Mouse (Mus musculus): ENCODE data around the gene Dusp12. TPM values are rescaled to one million over a fixed set of nuclear protein-coding genes. Genes with fewer than 3 reads are reported as not detected.

The Dusp12 gene
- polyA plus RNA-seq, 1 experiment: 13.8 TPM

GRCm38 (mm10) chr1:170898413-170899075 is 13.2 kb upstream of the Dusp12 start:
- no peaks in the 10 kb centered on the region for H3K36me3 ChIP-seq (ENCODE audit: control insufficient read depth, insufficient read depth, low read length)
- no peak for DNase-seq
- no peak overlapping the region for H3K4me3 ChIP-seq (ENCODE audit: insufficient read depth, low read depth, low read length)
- TF ChIP-seq CTCF (conservative IDR thresholded peaks at IDR 0.05; ENCODE audit: insufficient read depth, insufficient read length, low read depth, low read length) (no peak), POLR2A (IDR thresholded peaks at IDR 0.05; ENCODE audit: low read depth, low read length) (no peak)
- 67% methylated on average over 16 of the region's 16 CpGs for WGBS
- no peaks in the 10 kb centered on the region for H3K4me1 ChIP-seq (ENCODE audit: control insufficient read depth, insufficient read depth, low read length)
- no peak overlapping the region for H3K27ac ChIP-seq (ENCODE audit: insufficient read depth, low read depth, low read length)
- no peaks in the 10 kb centered on the region for H3K27me3 ChIP-seq (replicated peaks; ENCODE audit: control insufficient read depth, insufficient read depth, low read length)

GRCm38 (mm10) chr1:170896651-170897281 is 11.4 kb upstream of the Dusp12 start:
- whole genome bisulfite sequencing: 80% methylated on average over 5 of the region's 5 CpGs
- no peak for DNase-seq
- TF ChIP-seq POLR2A (IDR thresholded peaks at IDR 0.05; ENCODE audit: low read depth, low read length) (no peak), CTCF (conservative IDR thresholded peaks at IDR 0.05; ENCODE audit: insufficient read depth, insufficient read length, low read depth, low read length) (no peak)
- Histone ChIP-seq H3K36me3 (ENCODE audit: control insufficient read depth, insufficient read depth, low read length) (no peaks in the 10 kb centered on the region), H3K4me3 (ENCODE audit: insufficient read depth, low read depth, low read length) (no peak overlapping the region), H3K27ac (ENCODE audit: insufficient read depth, low read depth, low read length) (peak overlapping the region; percentile 46; the same call in 1 of the 2 replicates), H3K4me1 (ENCODE audit: control insufficient read depth, insufficient read depth, low read length) (no peaks in the 10 kb centered on the region), H3K27me3 (replicated peaks; ENCODE audit: control insufficient read depth, insufficient read depth, low read length) (no peaks in the 10 kb centered on the region)

- no peaks in the 10 kb centered on the region for H3K4me1 ChIP-seq (ENCODE audit: control insufficient read depth, insufficient read depth, low read length)
- no peaks in the 10 kb centered on the region for H3K27me3 ChIP-seq (replicated peaks; ENCODE audit: control insufficient read depth, insufficient read depth, low read length)
- WGBS: 56% methylated on average over 9 of the region's 9 CpGs
- no peaks in the 10 kb centered on the region for H3K36me3 ChIP-seq (ENCODE audit: control insufficient read depth, insufficient read depth, low read length)
- no peak overlapping the region for H3K4me3 ChIP-seq (ENCODE audit: insufficient read depth, low read depth, low read length)
- peak; percentile 61 for DNase-seq
- no peak overlapping the region for H3K27ac ChIP-seq (ENCODE audit: insufficient read depth, low read depth, low read length)
- TF ChIP-seq POLR2A (IDR thresholded peaks at IDR 0.05; ENCODE audit: low read depth, low read length) (no peak), CTCF (conservative IDR thresholded peaks at IDR 0.05; ENCODE audit: insufficient read depth, insufficient read length, low read depth, low read length) (0 out of 2 replicates have a peak, but pooled peaks have one; percentile 9)
Measured at GRCm38 (mm10) chr1:170894603-170895602, 9.6 kb upstream of the Dusp12 start.

- H3K4me1 ChIP-seq (ENCODE audit: control insufficient read depth, insufficient read depth, low read length): no peaks in the 10 kb centered on the region
- no peak for DNase-seq
- no peak overlapping the region for H3K27ac ChIP-seq (ENCODE audit: insufficient read depth, low read depth, low read length)
- no peaks in the 10 kb centered on the region for H3K36me3 ChIP-seq (ENCODE audit: control insufficient read depth, insufficient read depth, low read length)
- H3K27me3 ChIP-seq (replicated peaks; ENCODE audit: control insufficient read depth, insufficient read depth, low read length): no peaks in the 10 kb centered on the region
- WGBS: 69% methylated on average over 1 of the region's 1 CpGs
- no peak overlapping the region for H3K4me3 ChIP-seq (ENCODE audit: insufficient read depth, low read depth, low read length)
- TF ChIP-seq POLR2A (IDR thresholded peaks at IDR 0.05; ENCODE audit: low read depth, low read length) (no peak), CTCF (conservative IDR thresholded peaks at IDR 0.05; ENCODE audit: insufficient read depth, insufficient read length, low read depth, low read length) (no peak)
Measured at GRCm38 (mm10) chr1:170892279-170892678, 6.9 kb upstream of the Dusp12 start.

GRCm38 (mm10) chr1:170891646-170892045 is 6.3 kb upstream of the Dusp12 start:
- 64% methylated on average over 2 of the region's 2 CpGs for WGBS
- Histone ChIP-seq H3K27ac (ENCODE audit: insufficient read depth, low read depth, low read length) (no peak overlapping the region), H3K27me3 (replicated peaks; ENCODE audit: control insufficient read depth, insufficient read depth, low read length) (no peaks in the 10 kb centered on the region), H3K4me1 (ENCODE audit: control insufficient read depth, insufficient read depth, low read length) (no peaks in the 10 kb centered on the region), H3K36me3 (ENCODE audit: control insufficient read depth, insufficient read depth, low read length) (no peaks in the 10 kb centered on the region), H3K4me3 (ENCODE audit: insufficient read depth, low read depth, low read length) (no peak overlapping the region)
- no peak for DNase-seq
- no peak for TF ChIP-seq POLR2A (IDR thresholded peaks at IDR 0.05; ENCODE audit: low read depth, low read length)
- TF ChIP-seq CTCF (conservative IDR thresholded peaks at IDR 0.05; ENCODE audit: insufficient read depth, insufficient read length, low read depth, low read length): no peak

GRCm38 (mm10) chr1:170889310-170889709 is 4.0 kb upstream of the Dusp12 start:
- no peak for DNase-seq
- Histone ChIP-seq H3K4me3 (ENCODE audit: insufficient read depth, low read depth, low read length) (no peak overlapping the region), H3K36me3 (ENCODE audit: control insufficient read depth, insufficient read depth, low read length) (no peaks in the 10 kb centered on the region), H3K27ac (ENCODE audit: insufficient read depth, low read depth, low read length) (no peak overlapping the region), H3K4me1 (ENCODE audit: control insufficient read depth, insufficient read depth, low read length) (peaks cover 2% of the 10 kb centered on the region; the same call in 1 of the 2 replicates), H3K27me3 (replicated peaks; ENCODE audit: control insufficient read depth, insufficient read depth, low read length) (no peaks in the 10 kb centered on the region)
- 87% methylated on average over 4 of the region's 4 CpGs for WGBS
- no peak for TF ChIP-seq CTCF (conservative IDR thresholded peaks at IDR 0.05; ENCODE audit: insufficient read depth, insufficient read length, low read depth, low read length)

Measured in kidney, adult 2 months (tissue).